Mouse (Mus musculus): ENCODE measurements around the gene Rplp2. TPM values are rescaled to one million over a fixed set of nuclear protein-coding genes. Genes with fewer than 3 reads are reported as not detected.
"Not testable (repeated sequence)": the region's sequence is repeated elsewhere in the genome, so short reads cannot be mapped to it uniquely, and the experiment has no call there.

Gene Rplp2
- polyA plus RNA-seq, 1 experiment from 2014 or later, result 820 TPM

DNA sequence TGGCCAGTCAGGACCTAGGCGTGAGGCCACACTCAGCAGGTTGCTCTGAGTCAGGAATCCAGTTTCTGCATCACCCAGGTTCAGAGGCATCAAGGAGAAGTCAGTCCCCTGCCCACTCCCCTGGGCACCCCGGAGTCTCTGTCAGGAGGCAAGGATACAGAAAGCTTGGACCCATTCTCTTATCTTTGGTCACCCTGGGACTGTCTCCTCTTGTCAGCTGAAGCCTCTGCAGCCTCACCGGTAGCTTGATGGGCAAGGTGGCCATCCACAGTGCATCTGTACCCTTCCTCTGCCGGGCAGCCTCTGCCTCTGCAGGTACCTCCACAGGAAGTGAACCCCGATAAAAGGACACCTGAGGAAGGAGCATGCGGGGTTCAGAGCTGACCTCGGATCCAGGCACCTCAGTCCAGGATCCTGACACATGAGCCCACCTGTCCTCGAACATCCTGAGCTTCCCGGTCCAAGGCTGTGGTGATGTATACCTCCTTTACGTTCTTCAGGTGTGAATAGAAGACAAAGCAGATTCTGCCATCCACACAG lies 8.0 kb upstream of the Rplp2 start:
- Histone ChIP-seq H3K4me2 (replicated peaks) (no peak overlapping the region), H3K9ac (replicated peaks) (no peak overlapping the region), H3K9me3 (no peaks in the 10 kb centered on the region), H3K36me3 (no peaks in the 10 kb centered on the region), H3K4me3 (no peak overlapping the region), H3K4me1 (peaks cover 56% of the 10 kb centered on the region), H3K27me3 (no peaks in the 10 kb centered on the region), H3K27ac (replicated peaks) (no peak overlapping the region)
- WGBS, result 97% methylated on average over 10 of the region's 10 CpGs
- ATAC-seq (replicated peaks), result no peak

DNA sequence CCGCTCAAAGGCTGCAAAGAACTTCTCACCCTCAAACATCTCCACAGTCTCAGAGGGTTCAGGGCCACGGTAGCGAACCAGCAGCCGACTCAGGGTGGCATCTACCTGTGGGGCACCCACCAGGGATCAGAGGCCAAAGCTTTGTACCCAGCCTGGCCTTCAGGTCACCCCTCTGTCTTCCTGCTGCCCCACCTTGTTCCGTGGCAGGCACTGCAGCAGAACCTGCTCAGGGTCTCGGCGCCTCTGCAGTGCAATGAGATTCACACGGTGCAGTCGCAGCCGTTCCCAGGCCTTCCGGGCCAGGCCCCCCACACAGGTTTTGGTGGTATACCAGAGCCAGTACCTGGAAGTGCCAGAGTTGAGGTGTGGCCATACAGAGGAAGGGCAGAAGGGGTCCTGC lies 7.4 kb upstream of the Rplp2 start:
- H3K4me3 ChIP-seq, result no peak overlapping the region
- no peaks in the 10 kb centered on the region for H3K36me3 ChIP-seq
- no peak for ATAC-seq (replicated peaks)
- no peak overlapping the region for H3K4me2 ChIP-seq (replicated peaks)
- peaks cover 55% of the 10 kb centered on the region for H3K4me1 ChIP-seq
- 96% methylated on average over 11 of the region's 11 CpGs for WGBS
- H3K9me3 ChIP-seq, result no peaks in the 10 kb centered on the region
- no peak overlapping the region for H3K27ac ChIP-seq (replicated peaks)
- no peak overlapping the region for H3K9ac ChIP-seq (replicated peaks)
- H3K27me3 ChIP-seq, result no peaks in the 10 kb centered on the region

DNA sequence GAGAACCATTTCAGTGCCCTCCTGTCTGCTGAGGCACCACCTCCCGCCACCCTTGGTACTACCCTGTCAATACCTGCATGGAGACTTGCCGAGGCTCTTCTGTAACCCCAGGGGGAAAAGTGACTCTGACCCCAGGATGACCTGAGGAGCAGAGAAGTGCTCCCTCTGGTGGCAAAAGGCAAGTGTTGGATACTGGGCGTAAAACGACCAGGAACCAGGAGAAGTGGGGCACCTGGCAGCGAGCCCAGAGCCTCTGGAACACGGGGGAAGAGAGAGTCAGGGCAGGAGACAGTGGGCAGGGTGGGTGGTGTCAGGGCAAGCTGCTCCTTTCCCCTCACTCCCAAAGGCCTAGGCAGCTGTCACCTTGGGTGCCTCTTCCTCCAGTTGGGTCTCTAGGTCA lies 6.6 kb upstream of the Rplp2 start:
- no peak overlapping the region for H3K4me2 ChIP-seq (replicated peaks)
- no peak overlapping the region for H3K9ac ChIP-seq (replicated peaks)
- 23% methylated on average over 6 of the region's 6 CpGs for whole genome bisulfite sequencing
- peaks cover 48% of the 10 kb centered on the region for H3K4me1 ChIP-seq
- H3K27ac ChIP-seq (replicated peaks), result no peak overlapping the region
- H3K36me3 ChIP-seq, result no peaks in the 10 kb centered on the region
- H3K27me3 ChIP-seq, result no peaks in the 10 kb centered on the region
- ATAC-seq (replicated peaks), result no peak
- H3K9me3 ChIP-seq, result no peaks in the 10 kb centered on the region
- H3K4me3 ChIP-seq, result no peak overlapping the region

DNA sequence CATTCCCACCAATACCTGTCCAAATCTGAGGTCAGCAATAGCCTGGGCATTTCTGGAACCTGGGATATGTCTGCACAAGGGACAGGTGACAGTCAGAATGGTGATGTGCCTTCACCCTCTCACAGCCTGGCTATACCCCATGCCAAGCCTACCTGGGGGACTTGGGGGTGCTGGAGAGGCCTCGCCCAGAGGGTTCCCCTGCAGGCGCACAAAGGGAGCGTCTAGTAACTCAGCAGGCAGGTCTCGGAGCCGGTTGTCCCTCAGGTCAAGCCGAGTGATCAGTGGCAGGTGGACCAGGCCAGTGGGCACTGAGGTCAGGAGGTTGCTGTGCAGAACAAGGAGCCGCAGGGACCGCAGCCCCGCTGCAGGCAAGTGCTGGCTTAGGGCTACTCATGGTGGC lies 5.7 kb upstream of the Rplp2 start:
- no peak overlapping the region for H3K4me3 ChIP-seq
- no peaks in the 10 kb centered on the region for H3K36me3 ChIP-seq
- ATAC-seq (replicated peaks), result no peak
- 92% methylated on average over 9 of the region's 9 CpGs for WGBS
- no peak overlapping the region for H3K4me2 ChIP-seq (replicated peaks)
- no peaks in the 10 kb centered on the region for H3K27me3 ChIP-seq
- no peak overlapping the region for H3K9ac ChIP-seq (replicated peaks)
- H3K9me3 ChIP-seq, result no peaks in the 10 kb centered on the region
- H3K4me1 ChIP-seq, result peaks cover 40% of the 10 kb centered on the region
- no peak overlapping the region for H3K27ac ChIP-seq (replicated peaks)

DNA sequence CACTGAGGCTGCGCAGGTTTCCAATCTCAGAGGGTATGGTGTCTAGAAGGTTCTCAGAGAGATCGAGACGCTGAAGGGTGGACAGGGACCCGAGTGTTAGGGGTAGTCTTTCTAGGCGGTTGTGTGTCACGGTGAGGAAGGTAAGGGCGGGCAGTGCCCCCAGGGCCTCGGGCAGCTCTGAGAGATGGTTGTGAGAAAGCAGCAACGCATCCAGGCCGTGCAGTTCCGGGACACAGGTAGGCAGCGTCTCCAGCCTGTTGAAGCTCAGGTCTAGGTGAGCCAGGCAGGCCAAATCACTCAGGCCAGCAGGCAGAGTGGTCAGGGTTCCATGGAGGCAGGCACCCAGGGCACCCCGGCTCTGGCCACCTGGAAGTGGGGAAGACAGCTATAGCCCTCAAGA lies 5.0 kb upstream of the Rplp2 start:
- no peak overlapping the region for H3K27ac ChIP-seq (replicated peaks)
- no peak for ATAC-seq (replicated peaks)
- no peaks in the 10 kb centered on the region for H3K9me3 ChIP-seq
- H3K4me3 ChIP-seq, result peak overlapping the region; percentile 45
- 91% methylated on average over 13 of the region's 13 CpGs for WGBS
- no peaks in the 10 kb centered on the region for H3K36me3 ChIP-seq
- peak overlapping the region; percentile 39; the same call in 1 of the 2 replicates for H3K9ac ChIP-seq (replicated peaks)
- peak overlapping the region; percentile 79 for H3K4me2 ChIP-seq (replicated peaks)
- peaks cover 38% of the 10 kb centered on the region for H3K4me1 ChIP-seq
- H3K27me3 ChIP-seq, result no peaks in the 10 kb centered on the region

DNA sequence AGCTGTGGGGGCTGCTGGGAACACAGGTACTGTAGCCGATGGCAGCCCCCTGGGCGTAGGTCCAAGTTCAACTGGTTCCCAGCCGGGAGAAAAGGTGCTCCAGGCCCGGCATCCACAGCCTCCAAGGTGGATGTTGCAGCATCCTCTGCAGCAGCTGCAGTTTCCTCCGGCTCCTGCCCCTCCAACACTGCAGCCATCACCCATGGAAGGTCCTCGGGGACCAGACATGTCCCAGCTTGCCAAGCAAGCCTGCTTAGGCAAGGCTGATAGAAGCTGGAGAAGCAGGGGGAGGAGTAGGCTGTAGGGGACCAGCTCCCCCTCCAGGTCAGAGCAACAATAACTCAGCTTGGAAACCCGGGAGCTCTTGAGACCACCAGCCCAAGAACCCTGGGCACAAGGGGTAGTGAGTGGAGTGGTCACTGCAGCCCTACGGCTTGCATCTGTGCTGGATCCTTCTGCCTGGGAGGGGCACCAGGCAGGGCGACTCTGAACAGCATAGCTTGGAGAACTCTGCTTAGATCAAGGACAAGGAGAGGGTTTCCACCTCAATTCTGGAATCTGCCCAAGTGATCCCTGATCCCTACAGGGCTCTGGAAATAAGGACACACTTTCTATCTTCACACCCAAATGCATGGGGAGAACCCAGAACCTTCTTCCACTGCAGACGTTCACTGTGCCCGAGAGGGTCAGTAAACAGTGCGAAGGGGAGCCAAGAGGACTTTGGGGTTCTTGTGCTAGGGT lies 3.9 kb upstream of the Rplp2 start:
- Histone ChIP-seq H3K4me3 (peak overlapping the region; percentile 45), H3K9ac (replicated peaks) (peak overlapping the region; percentile 39), H3K36me3 (no peaks in the 10 kb centered on the region), H3K27ac (replicated peaks) (peak overlapping the region; percentile 54), H3K4me1 (peaks cover 37% of the 10 kb centered on the region), H3K9me3 (no peaks in the 10 kb centered on the region), H3K4me2 (replicated peaks) (peak overlapping the region; percentile 79), H3K27me3 (no peaks in the 10 kb centered on the region)
- 16% methylated on average over 12 of the region's 12 CpGs for WGBS
- ATAC-seq (replicated peaks), result no peak

DNA sequence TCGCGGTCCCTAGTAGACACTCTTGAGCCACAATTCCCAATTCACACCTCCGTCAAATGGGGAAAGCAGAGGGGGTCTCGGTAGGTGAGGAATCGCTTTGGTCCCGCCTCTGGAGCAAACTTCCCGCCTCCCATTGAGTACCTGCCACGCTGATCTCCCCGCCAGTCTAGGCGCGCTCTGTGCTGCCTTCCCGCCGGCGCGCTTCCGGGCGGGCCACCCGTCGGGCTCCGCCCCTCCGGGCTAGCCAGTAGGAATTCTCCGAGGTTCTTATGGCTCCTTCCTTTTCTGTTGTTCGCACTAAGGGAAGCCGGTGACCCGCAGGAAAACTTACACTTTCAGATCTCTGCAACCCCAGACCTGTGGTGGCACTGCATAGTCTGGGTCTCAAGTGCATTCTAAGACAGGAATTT lies 3.3 kb upstream of the Rplp2 start, which contains the start of gene Pidd1:
TSS of gene Pidd1 (minus strand) at position 198 of the 410 bp plus-strand sequence.
- no peaks in the 10 kb centered on the region for H3K36me3 ChIP-seq
- ATAC-seq (replicated peaks), result 0 out of 2 replicates have a peak, but pooled peaks have one; percentile 15
- WGBS, result under 1% methylated on average over 25 of the region's 25 CpGs
- peaks cover 43% of the 10 kb centered on the region for H3K4me1 ChIP-seq
- no peaks in the 10 kb centered on the region for H3K27me3 ChIP-seq
- H3K4me2 ChIP-seq (replicated peaks), result peak within 1 kb of the TSS; percentile 79
- peak within 1 kb of the TSS; percentile 54 for H3K27ac ChIP-seq (replicated peaks)
- no peaks in the 10 kb centered on the region for H3K9me3 ChIP-seq
- peak within 1 kb of the TSS; percentile 45 for H3K4me3 ChIP-seq
- peak within 1 kb of the TSS; percentile 39 for H3K9ac ChIP-seq (replicated peaks)

DNA sequence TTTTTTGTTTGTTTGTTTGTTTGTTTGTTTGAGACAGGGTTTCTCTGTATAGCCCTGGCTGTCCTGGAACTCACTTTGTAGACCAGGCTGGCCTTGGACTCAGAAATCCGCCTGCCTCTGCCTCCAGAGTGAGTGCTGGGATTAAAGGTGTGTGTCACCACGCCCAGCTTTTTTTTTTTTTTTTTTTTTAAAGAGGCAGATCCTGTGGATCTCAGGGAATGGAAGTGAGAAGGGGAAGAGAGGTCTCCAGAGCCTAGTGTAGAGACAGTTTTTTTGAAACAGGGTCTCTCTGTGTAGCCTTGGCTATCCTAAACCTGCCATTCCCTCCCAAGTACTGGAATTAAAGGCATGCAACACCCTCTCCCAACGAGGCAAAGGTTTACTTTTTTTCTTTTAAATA lies 796 bp upstream of the Rplp2 start:
- not testable (repeated sequence) for H3K9ac ChIP-seq (replicated peaks); H3K27ac ChIP-seq (replicated peaks); H3K27me3 ChIP-seq; H3K4me2 ChIP-seq (replicated peaks); H3K9me3 ChIP-seq; ATAC-seq (replicated peaks)
- H3K4me3 ChIP-seq, result 0 out of 2 replicates have a peak overlapping the region, but pooled peaks have one; percentile 94
- 84% methylated on average over 3 of the region's 3 CpGs for whole genome bisulfite sequencing
- peaks cover 45% of the 10 kb centered on the region for H3K4me1 ChIP-seq
- peaks cover 21% of the 10 kb centered on the region for H3K36me3 ChIP-seq

DNA sequence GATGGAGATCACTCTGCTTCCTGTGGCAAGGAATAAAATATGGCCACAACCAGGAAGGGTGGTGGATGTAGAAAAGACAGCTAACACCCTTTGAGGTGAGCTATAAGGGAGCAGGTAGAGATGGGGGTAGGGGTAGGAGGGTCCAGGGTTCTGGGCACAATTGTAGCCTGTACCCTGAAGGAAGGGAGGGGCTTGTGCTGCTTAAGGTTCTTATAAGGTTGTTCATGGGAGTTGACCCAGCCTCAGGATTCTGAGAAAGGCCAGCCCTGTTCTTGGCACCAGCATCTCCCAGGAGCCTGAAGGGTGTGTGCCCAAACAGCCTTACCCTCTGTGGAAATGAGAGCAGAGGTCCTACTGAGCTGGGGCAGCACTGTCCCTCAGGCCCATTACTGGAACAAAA lies 4.8 kb downstream of the Rplp2 start:
- Histone ChIP-seq H3K4me1 (peaks cover 35% of the 10 kb centered on the region), H3K4me2 (replicated peaks) (no peak overlapping the region), H3K9me3 (no peaks in the 10 kb centered on the region), H3K4me3 (no peak overlapping the region), H3K27me3 (no peaks in the 10 kb centered on the region), H3K36me3 (peaks cover 31% of the 10 kb centered on the region), H3K27ac (replicated peaks) (no peak overlapping the region), H3K9ac (replicated peaks) (no peak overlapping the region)
- ATAC-seq (replicated peaks), result no peak

DNA sequence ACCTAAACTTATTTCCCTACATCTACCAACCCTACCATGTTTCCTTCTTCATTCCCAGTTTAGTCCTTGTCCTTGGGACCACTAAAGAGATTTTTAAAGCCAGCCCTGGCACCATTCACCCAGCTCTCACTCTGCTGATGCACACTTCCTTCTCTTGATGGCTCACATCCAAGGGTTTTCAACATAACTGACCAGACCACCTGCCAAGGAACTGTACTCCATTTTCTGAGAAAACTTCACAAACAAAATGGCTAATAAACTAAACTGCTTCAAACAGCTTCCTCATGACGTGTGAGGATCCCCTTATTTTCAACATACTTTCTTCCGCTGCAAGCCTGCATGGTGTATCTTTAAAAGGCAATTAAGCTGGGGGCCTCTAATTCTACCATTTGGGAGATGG lies 6.5 kb downstream of the Rplp2 start:
- 77% methylated on average over 2 of the region's 2 CpGs for WGBS
- H3K4me1 ChIP-seq, result peaks cover 27% of the 10 kb centered on the region

DNA sequence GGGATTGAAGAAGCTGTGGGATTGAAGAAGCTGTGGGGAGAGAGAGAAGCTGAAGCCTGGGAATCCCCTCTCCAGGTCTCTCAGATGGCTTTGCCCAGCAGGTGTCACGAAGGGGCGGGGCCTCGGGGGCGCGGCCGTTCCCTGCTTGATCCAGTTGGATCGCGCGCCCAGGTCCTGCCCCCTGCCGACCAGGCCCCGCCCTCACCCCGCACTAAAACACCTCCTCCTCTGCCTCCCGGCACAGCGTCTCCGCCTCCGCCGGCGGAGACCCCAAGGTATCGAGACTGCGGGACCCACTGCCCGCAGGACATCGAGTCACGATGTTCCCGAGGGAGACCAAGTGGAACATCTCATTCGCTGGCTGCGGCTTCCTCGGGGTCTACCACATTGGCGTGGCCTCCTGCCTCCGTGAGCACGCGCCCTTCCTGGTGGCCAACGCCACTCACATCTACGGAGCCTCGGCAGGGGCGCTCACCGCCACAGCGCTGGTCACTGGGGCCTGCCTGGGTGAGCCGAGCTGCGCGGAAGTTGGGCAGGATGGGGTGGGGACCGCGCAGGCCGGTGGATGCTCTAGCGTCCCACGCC lies 7.9 kb downstream of the Rplp2 start, which contains the start of gene Pnpla2:
TSS of gene Pnpla2 (plus strand) at position 232 of the 585 bp plus-strand sequence.
- peak within 1 kb of the TSS; percentile 97 for H3K4me2 ChIP-seq (replicated peaks)
- 0 out of 2 replicates have a peak, but pooled peaks cover 6% of the 10 kb centered on the region for H3K27me3 ChIP-seq
- H3K4me1 ChIP-seq, result peaks cover 20% of the 10 kb centered on the region
- under 1% methylated on average over 43 of the region's 45 CpGs for WGBS
- peak within 1 kb of the TSS; percentile 85 for H3K9ac ChIP-seq (replicated peaks)
- peak within 1 kb of the TSS; percentile 72 for H3K27ac ChIP-seq (replicated peaks)
- ATAC-seq (replicated peaks), result peak; percentile 74
- H3K9me3 ChIP-seq, result no peaks in the 10 kb centered on the region
- H3K4me3 ChIP-seq, result peak within 1 kb of the TSS; percentile 88
- peaks cover 30% of the 10 kb centered on the region for H3K36me3 ChIP-seq

More for the DNA sequence above, 6.5 kb downstream of the Rplp2 start:
- no peak overlapping the region for H3K9ac ChIP-seq (replicated peaks)
- H3K27ac ChIP-seq (replicated peaks), result no peak overlapping the region
- H3K36me3 ChIP-seq, result peaks cover 32% of the 10 kb centered on the region
- ATAC-seq (replicated peaks), result no peak
- no peaks in the 10 kb centered on the region for H3K27me3 ChIP-seq
- no peak overlapping the region for H3K4me2 ChIP-seq (replicated peaks)
- H3K9me3 ChIP-seq, result no peaks in the 10 kb centered on the region
- H3K4me3 ChIP-seq, result no peak overlapping the region

DNA sequence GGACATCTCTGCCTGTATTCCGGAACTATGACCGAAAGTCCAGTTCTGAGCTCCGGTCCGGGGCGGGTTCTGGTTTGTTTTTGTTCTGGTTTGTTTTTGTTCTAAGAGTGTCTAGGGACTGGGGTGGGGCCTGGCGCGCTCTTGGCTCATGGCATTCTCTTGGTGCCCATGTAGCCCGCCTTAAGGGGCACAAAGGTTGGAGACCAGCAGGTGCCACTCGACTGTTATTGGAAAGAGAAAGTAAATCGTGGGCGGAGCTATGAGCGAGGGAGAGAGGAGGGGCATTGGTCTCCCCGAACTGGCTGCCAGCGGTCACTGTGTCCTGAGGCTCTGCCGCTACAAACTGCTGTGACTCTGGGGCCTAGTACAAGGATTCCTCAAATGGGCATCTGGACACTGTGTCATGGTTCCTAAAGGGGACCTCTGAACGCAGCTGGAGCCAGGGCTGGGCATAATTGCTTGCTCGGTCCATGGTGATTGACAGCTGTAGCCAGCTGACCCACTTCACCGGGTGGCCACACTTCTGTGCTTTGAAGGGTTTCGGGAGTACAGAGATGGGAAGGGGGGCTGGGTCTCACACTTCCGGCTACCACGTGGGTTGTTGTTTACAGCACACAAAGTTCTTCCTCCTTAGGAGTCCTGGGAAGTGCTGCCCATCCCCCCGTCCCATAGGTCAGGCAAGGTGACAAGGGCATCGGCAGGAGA lies 8.6 kb downstream of the Rplp2 start:
- H3K4me3 ChIP-seq, result peak overlapping the region; percentile 88
- H3K4me2 ChIP-seq (replicated peaks), result peak overlapping the region; percentile 97
- H3K9ac ChIP-seq (replicated peaks), result peak overlapping the region; percentile 85
- peak; percentile 18 for ATAC-seq (replicated peaks)
- WGBS, result 2% methylated on average over 23 of the region's 23 CpGs
- peaks cover 20% of the 10 kb centered on the region for H3K4me1 ChIP-seq
- peaks cover 13% of the 10 kb centered on the region for H3K27me3 ChIP-seq
- no peaks in the 10 kb centered on the region for H3K9me3 ChIP-seq
- peak overlapping the region; percentile 72 for H3K27ac ChIP-seq (replicated peaks)
- peaks cover 25% of the 10 kb centered on the region for H3K36me3 ChIP-seq
